14 mouse cellular contexts compared by ENCODE assay signal in genomic region chr10:84632005-84632404, GRCm38 (mm10).
"Had no signal": no experiment of that assay in that cellular context is flagged by ENCODE, and none has a peak within 500 bp of the region (broad histone marks: within the 10 kb centered on the region; RNA-seq: fewer than 3 reads in every experiment).

No protein-coding gene starts in this region.

- ATAC-seq: lung, postnatal 0 days; midbrain, embryonic 15.5 days had no signal

- H3K27ac ChIP-seq: kidney, postnatal 0 days; limb, embryonic 13.5 days; liver, embryonic 14.5 days; midbrain, embryonic 15.5 days; neural tube, embryonic 13.5 days had no signal

- DNase-seq: kidney, adult 11 months; kidney, adult 9 months; kidney, postnatal 36 days; left cerebral cortex, postnatal 4 days; lung, adult 2 months; lung, postnatal 36 days; right cerebral cortex, postnatal 25 days had no signal

- H3K9me3 ChIP-seq: limb, embryonic 13.5 days; midbrain, embryonic 15.5 days; neural tube, embryonic 13.5 days had no signal

- H3K4me1 ChIP-seq: limb, embryonic 13.5 days; midbrain, embryonic 15.5 days; neural tube, embryonic 13.5 days had no signal

- H3K4me3 ChIP-seq: limb, embryonic 13.5 days; midbrain, embryonic 15.5 days; neural tube, embryonic 13.5 days had no signal

- H3K4me2 ChIP-seq: limb, embryonic 13.5 days; midbrain, embryonic 11.5 days; midbrain, embryonic 15.5 days; neural tube, embryonic 13.5 days had no signal

- H3K27me3 ChIP-seq: limb, embryonic 13.5 days; midbrain, embryonic 15.5 days; neural tube, embryonic 13.5 days had no signal

- H3K9ac ChIP-seq: limb, embryonic 13.5 days; liver, embryonic 14.5 days; midbrain, embryonic 15.5 days; neural tube, embryonic 13.5 days had no signal
